Mouse (Mus musculus): ENCODE measurements around the gene Tlr6.

The Tlr6 gene

GRCm38 (mm10) chr5:64959843-64960230, at the start of gene Tlr6:
Gene Tlr6 (minus strand): TSS chr5:64960097.
- peak; percentile 64 for DNase-seq (ENCODE audit: extremely low spot score, low read depth, low spot score)

GRCm38 (mm10) chr5:65006011-65006491, 46.2 kb upstream of the Tlr6 start:
- no peak for DNase-seq (ENCODE audit: extremely low spot score, low read depth, low spot score)

- no peak for DNase-seq (ENCODE audit: extremely low spot score, low read depth, low spot score)
These were observed 45.4 kb upstream of the Tlr6 start for GRCm38 (mm10) chr5:65005251-65005650.

- peak; percentile 61 for DNase-seq (ENCODE audit: extremely low spot score, low read depth, low spot score)
These were observed 44.1 kb upstream of the Tlr6 start for GRCm38 (mm10) chr5:65003946-65004535.

GRCm38 (mm10) chr5:65002940-65003824, 43.3 kb upstream of the Tlr6 start:
- peak; percentile 30 for DNase-seq (ENCODE audit: extremely low spot score, low read depth, low spot score)

- no peak for DNase-seq (ENCODE audit: extremely low spot score, low read depth, low spot score)
These were observed 35.5 kb upstream of the Tlr6 start for GRCm38 (mm10) chr5:64995408-64995807.

- no peak for DNase-seq (ENCODE audit: extremely low spot score, low read depth, low spot score)
These were observed 32.6 kb upstream of the Tlr6 start for GRCm38 (mm10) chr5:64992540-64992939.

- no peak for DNase-seq (ENCODE audit: extremely low spot score, low read depth, low spot score)
These were observed 30.0 kb upstream of the Tlr6 start for GRCm38 (mm10) chr5:64989940-64990339.

GRCm38 (mm10) chr5:64985971-64986370, 26.1 kb upstream of the Tlr6 start:
- no peak for DNase-seq (ENCODE audit: extremely low spot score, low read depth, low spot score)

- DNase-seq (ENCODE audit: extremely low spot score, low read depth, low spot score): no peak
These were observed 17.2 kb upstream of the Tlr6 start for GRCm38 (mm10) chr5:64977128-64977527.

GRCm38 (mm10) chr5:64975121-64975520, 15.2 kb upstream of the Tlr6 start:
- DNase-seq (ENCODE audit: extremely low spot score, low read depth, low spot score): no peak

GRCm38 (mm10) chr5:64969861-64970771, 10.2 kb upstream of the Tlr6 start, which contains the start of gene Fam114a1:
Gene Fam114a1 (plus strand): TSS chr5:64970071.
- no peak for DNase-seq (ENCODE audit: extremely low spot score, low read depth, low spot score)

GRCm38 (mm10) chr5:64968961-64969860, 9.3 kb upstream of the Tlr6 start:
- no peak for DNase-seq (ENCODE audit: extremely low spot score, low read depth, low spot score)

- no peak for DNase-seq (ENCODE audit: extremely low spot score, low read depth, low spot score)
These were observed 3.8 kb upstream of the Tlr6 start for GRCm38 (mm10) chr5:64963735-64964134.

GRCm38 (mm10) chr5:64963271-64963670, 3.4 kb upstream of the Tlr6 start:
- no peak for DNase-seq (ENCODE audit: extremely low spot score, low read depth, low spot score)

- DNase-seq (ENCODE audit: extremely low spot score, low read depth, low spot score): no peak
These were observed 1.0 kb upstream of the Tlr6 start for GRCm38 (mm10) chr5:64960857-64961391.

- no peak for DNase-seq (ENCODE audit: extremely low spot score, low read depth, low spot score)
These were observed 680 bp downstream of the Tlr6 start for GRCm38 (mm10) chr5:64958991-64959842.

- DNase-seq (ENCODE audit: extremely low spot score, low read depth, low spot score): no peak
These were observed 5.0 kb downstream of the Tlr6 start for GRCm38 (mm10) chr5:64954931-64955330.

- DNase-seq (ENCODE audit: extremely low spot score, low read depth, low spot score): no peak
These were observed 8.4 kb downstream of the Tlr6 start for GRCm38 (mm10) chr5:64951486-64951885.
